Mouse (Mus musculus) lung, adult 2 months (tissue): Measurements from ENCODE around the gene Arhgef28.

Experiments
- CTCF ChIP-seq: fragments of 200-500 bp; IDR thresholded peaks from 2 replicates; pipeline ENCODE4 v1.5.1; 2011; ENCODE audit warnings: mild to moderate bottlenecking, low read length, control low read depth; ENCODE audit not compliant: insufficient read depth
- POLR2A ChIP-seq: fragments of 200-500 bp; IDR thresholded peaks from 2 replicates; pipeline ENCODE4 v1.6.1; 2011; ENCODE audit warnings: low read depth, mild to moderate bottlenecking, control low read depth, low read length, borderline replicate concordance; ENCODE audit errors: extremely low read depth

GRCm38 (mm10) chr13:98027122-98027521, 179.1 kb downstream of the Arhgef28 start:
- TF ChIP-seq POLR2A (no peak), CTCF (0 out of 2 replicates have a peak, but pooled peaks have one; percentile 5)
